Mouse (Mus musculus) CH12.LX (cell line): Measurements from ENCODE around the gene Mnd1.

Source experiments
- CHD2 ChIP-seq: IDR thresholded peaks from 2 replicates; pipeline ENCODE4 v1.6.1; 2011; ENCODE audit warnings: low read length, improper control_type of control experiment
- CTCF ChIP-seq, 2 experiments: IDR thresholded peaks in 1 of 2; conservative IDR thresholded peaks in 1 of 2; 2 replicates each; pipeline ENCODE4 v1.5.1; 2011 to 2012; ENCODE audit warnings: low read depth in 2 of 2, low read length in 2 of 2, improper control_type of control experiment in 1 of 2, inconsistent platforms in 1 of 2, mild to moderate bottlenecking in 1 of 2, moderate library complexity in 1 of 2
- IRF4 ChIP-seq: IDR thresholded peaks from 2 replicates; pipeline ENCODE4 v1.6.1; 2014; ENCODE audit warnings: low read depth, mild to moderate bottlenecking, inconsistent platforms, low read length, improper control_type of control experiment
- MAFK ChIP-seq: IDR thresholded peaks from 2 replicates; pipeline ENCODE4 v1.6.1; 2011; ENCODE audit warnings: low read length, improper control_type of control experiment; ENCODE audit not compliant: insufficient replicate concordance
- NELFE ChIP-seq: IDR thresholded peaks from 2 replicates; pipeline ENCODE4 v1.6.1; 2011; ENCODE audit warnings: low read depth, low read length, improper control_type of control experiment
- TCF12 ChIP-seq: IDR thresholded peaks from 2 replicates; pipeline ENCODE4 v1.6.1; 2014; ENCODE audit warnings: low read depth, mild to moderate bottlenecking, inconsistent platforms, low read length, improper control_type of control experiment

DNA sequence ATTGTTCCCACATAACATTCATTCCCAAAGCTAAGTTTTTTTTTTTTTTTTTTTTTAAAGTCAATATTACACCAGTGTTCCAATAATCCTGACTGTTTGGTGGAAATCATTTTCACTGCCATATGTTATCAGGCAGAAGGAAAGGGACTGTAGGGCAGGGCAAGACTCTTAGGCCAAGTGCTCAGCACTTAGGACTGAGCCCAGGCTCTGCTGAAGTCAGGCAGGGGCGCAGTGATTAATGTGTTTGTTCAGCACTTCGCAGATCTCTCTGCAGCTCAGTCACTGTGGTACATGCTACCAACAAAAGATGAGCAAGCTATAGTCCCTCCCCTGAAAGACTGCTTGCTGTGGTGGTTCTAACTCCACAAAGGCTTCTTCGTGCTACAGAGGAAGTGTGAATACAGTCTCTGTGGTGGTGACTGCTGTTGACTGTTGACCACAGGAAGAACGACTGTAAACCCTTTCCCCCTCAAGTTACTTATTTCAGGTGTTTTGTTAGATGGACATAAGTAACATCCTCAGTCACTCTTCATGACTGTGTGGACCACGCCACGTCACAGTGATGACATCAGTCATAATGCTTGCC is 29.8 kb downstream of the Mnd1 start:
- TF ChIP-seq NELFE (no peak), IRF4 (no peak), MAFK (no peak), CHD2 (no peak), TCF12 (no peak), CTCF (conservative IDR thresholded peaks at IDR 0.05 in 1 of 2, IDR thresholded peaks at IDR 0.05 in 1 of 2; ENCODE audit: low read depth in 2 of 2, low read length in 2 of 2) (no peak)
